Mouse (Mus musculus) liver, embryonic 13.5 days (tissue): ENCODE measurements around the gene Lclat1. TPM values are rescaled to one million over a fixed set of nuclear protein-coding genes. Genes with fewer than 3 reads are reported as not detected.

Source experiments
- ATAC-seq: fragments of 200-750 bp; cut with Nextera tagmentation; 2 replicates; pipeline ENCODE4 v1.8.0; 2017; ENCODE audit warnings: low read depth, mild to moderate bottlenecking, moderate number of reproducible peaks, moderate library complexity
- DNase-seq: peaks from one replicate; pipeline ENCODE4 v3.0.0; 2022
- H3K27ac ChIP-seq: fragments of 300-500 bp; sonication (generic); 2 replicates; pipeline ENCODE4 v1.5.1; 2015; ENCODE audit warnings: moderate library complexity, mild to moderate bottlenecking, inconsistent platforms
- H3K27me3 ChIP-seq: fragments of 300-500 bp; sonication (generic); 2 replicates; pipeline ENCODE4 v1.6.1; 2015; ENCODE audit warnings: mild to moderate bottlenecking, inconsistent platforms
- H3K36me3 ChIP-seq: fragments of 300-500 bp; sonication (generic); 2 replicates; pipeline ENCODE4 v1.6.1; 2015; ENCODE audit warnings: mild to moderate bottlenecking, inconsistent platforms
- H3K4me1 ChIP-seq: fragments of 300-500 bp; sonication (generic); replicated peaks from 2 replicates; pipeline ENCODE4 v1.6.1; 2015; ENCODE audit warnings: inconsistent platforms
- H3K4me2 ChIP-seq: fragments of 300-500 bp; sonication (generic); 2 replicates; pipeline ENCODE4 v1.6.1; 2015; ENCODE audit warnings: inconsistent platforms, mild to moderate bottlenecking, moderate library complexity
- H3K4me3 ChIP-seq: fragments of 300-500 bp; sonication (generic); replicated peaks from 2 replicates; pipeline ENCODE4 v1.5.1; 2015; ENCODE audit warnings: mild to moderate bottlenecking, inconsistent platforms
- H3K9ac ChIP-seq: fragments of 300-500 bp; sonication (generic); 2 replicates; pipeline ENCODE4 v1.6.1; 2015; ENCODE audit warnings: mild to moderate bottlenecking, inconsistent platforms
- H3K9me3 ChIP-seq: fragments of 300-500 bp; sonication (generic); replicated peaks from 2 replicates; pipeline ENCODE4 v1.6.1; 2016; ENCODE audit warnings: inconsistent platforms
- WGBS: fragments of 180-500 bp; shearing (Covaris S2); methylation state at CpG from one replicate; pipeline ENCODE4 v1.1.7; 2015; ENCODE audit not compliant: insufficient replicate concordance; 5-methylcytosine and 5-hydroxymethylcytosine counted together
- polyA plus RNA-seq: library from polyadenylated mRNA; unstranded; fragments of >200 nt; fragmentation: Nextera tagmentation; extraction: Ambion mirVana; gene quantifications from 2 replicates; pipeline ENCODE4 v1.2.1, GENCODE M21; 2015

Lclat1 gene
- polyA plus RNA-seq, 1 experiment from 2014 or later = 1.7 TPM

DNA sequence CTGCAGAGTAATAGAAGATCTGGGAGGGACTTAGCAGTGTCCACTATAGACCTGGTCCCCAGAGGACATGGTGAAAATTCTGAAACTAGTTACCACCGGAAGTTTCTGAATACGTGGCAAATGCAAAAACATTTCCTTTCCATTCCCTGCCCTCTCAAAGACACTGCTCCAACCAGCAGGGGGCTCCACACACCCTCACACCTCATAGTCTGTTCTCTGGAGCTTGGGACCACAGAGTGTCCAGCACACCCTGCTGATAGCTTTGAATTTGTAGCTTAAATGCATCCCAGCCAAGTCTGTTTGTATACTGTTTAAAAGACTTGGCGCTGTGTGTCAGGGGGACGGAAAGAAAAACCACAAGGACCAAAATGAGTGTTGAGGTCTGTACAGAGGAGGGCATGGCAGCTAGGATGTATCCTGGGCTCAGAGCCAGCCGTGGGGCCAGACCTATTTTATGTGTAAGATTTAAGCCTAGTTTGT is 66.3 kb downstream of the Lclat1 start:
- H3K9me3 ChIP-seq = no peaks in the 10 kb centered on the region
- ATAC-seq (no peak), DNase-seq (peak; percentile 18)
- H3K4me2 ChIP-seq = no peak overlapping the region
- H3K9ac ChIP-seq = no peak overlapping the region
- H3K36me3 ChIP-seq = no peaks in the 10 kb centered on the region
- H3K27ac ChIP-seq = no peak overlapping the region
- 54% methylated on average over 5 of the region's 5 CpGs for WGBS
- H3K4me3 ChIP-seq = no peak overlapping the region
- H3K27me3 ChIP-seq = no peaks in the 10 kb centered on the region
- H3K4me1 ChIP-seq = no peaks in the 10 kb centered on the region

- DNase-seq = no peak
- no peaks in the 10 kb centered on the region for H3K36me3 ChIP-seq
- no peak overlapping the region for H3K9ac ChIP-seq
- no peak overlapping the region for H3K27ac ChIP-seq
- no peaks in the 10 kb centered on the region for H3K4me1 ChIP-seq
- no peak overlapping the region for H3K4me2 ChIP-seq
- no peaks in the 10 kb centered on the region for H3K27me3 ChIP-seq
- H3K4me3 ChIP-seq = no peak overlapping the region
- WGBS = 69% methylated on average over 5 of the region's 5 CpGs
- ATAC-seq = no peak
- H3K9me3 ChIP-seq = no peaks in the 10 kb centered on the region
These were observed 67.9 kb downstream of the Lclat1 start for GRCm38 (mm10) chr17:73175720-73176119.

- Histone ChIP-seq H3K4me3 (no peak overlapping the region), H3K4me2 (no peak overlapping the region), H3K36me3 (no peaks in the 10 kb centered on the region), H3K27ac (no peak overlapping the region), H3K9me3 (no peaks in the 10 kb centered on the region), H3K27me3 (no peaks in the 10 kb centered on the region), H3K4me1 (no peaks in the 10 kb centered on the region), H3K9ac (no peak overlapping the region)
- no peak for ATAC-seq
- WGBS = 74% methylated on average over 4 of the region's 4 CpGs
- no peak for DNase-seq
These were observed 69.3 kb downstream of the Lclat1 start for GRCm38 (mm10) chr17:73177079-73177478.

GRCm38 (mm10) chr17:73186929-73187328 is 79.1 kb downstream of the Lclat1 start:
- Histone ChIP-seq H3K9ac (no peak overlapping the region), H3K9me3 (no peaks in the 10 kb centered on the region), H3K4me2 (no peak overlapping the region), H3K27ac (no peak overlapping the region), H3K27me3 (no peaks in the 10 kb centered on the region), H3K4me1 (peaks cover 2% of the 10 kb centered on the region; the same call in 1 of the 2 replicates), H3K36me3 (no peaks in the 10 kb centered on the region), H3K4me3 (no peak overlapping the region)
- DNase-seq = no peak
- 66% methylated on average over 5 of the region's 5 CpGs for WGBS
- ATAC-seq = peak; percentile 58

DNA sequence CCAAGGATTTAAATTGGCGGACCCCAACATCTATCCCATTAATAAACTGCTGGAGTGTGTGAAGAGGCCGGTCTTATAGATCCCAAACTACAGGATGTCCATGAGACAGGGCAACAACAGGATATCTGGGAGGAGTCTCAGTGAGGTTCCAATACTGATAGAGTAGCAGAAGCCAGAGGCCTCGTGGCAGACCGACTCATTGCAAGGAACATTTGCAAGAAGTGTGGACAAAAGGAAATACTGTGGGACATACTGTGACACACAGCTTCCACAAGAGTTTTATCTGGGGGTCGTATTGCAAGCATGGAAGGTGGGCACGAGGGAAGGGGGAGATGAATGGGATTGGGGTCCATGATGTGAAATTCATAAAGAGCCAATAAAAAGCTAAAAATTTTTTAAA is 86.4 kb downstream of the Lclat1 start:
- Histone ChIP-seq H3K9me3 (no peaks in the 10 kb centered on the region), H3K27ac (no peak overlapping the region), H3K4me2 (no peak overlapping the region), H3K36me3 (no peaks in the 10 kb centered on the region), H3K9ac (no peak overlapping the region), H3K27me3 (no peaks in the 10 kb centered on the region), H3K4me1 (no peaks in the 10 kb centered on the region), H3K4me3 (no peak overlapping the region)
- DNase-seq = no peak
- 63% methylated on average over 6 of the region's 6 CpGs for WGBS
- ATAC-seq = no peak

- no peak overlapping the region for H3K9ac ChIP-seq
- no peak for DNase-seq
- no peak overlapping the region for H3K4me2 ChIP-seq
- H3K4me1 ChIP-seq = no peaks in the 10 kb centered on the region
- WGBS = 80% methylated on average over 6 of the region's 6 CpGs
- H3K36me3 ChIP-seq = no peaks in the 10 kb centered on the region
- no peak overlapping the region for H3K27ac ChIP-seq
- H3K4me3 ChIP-seq = no peak overlapping the region
- no peaks in the 10 kb centered on the region for H3K9me3 ChIP-seq
- no peaks in the 10 kb centered on the region for H3K27me3 ChIP-seq
- ATAC-seq = no peak
These were observed 86.8 kb downstream of the Lclat1 start for GRCm38 (mm10) chr17:73194575-73194974.

- Histone ChIP-seq H3K36me3 (no peaks in the 10 kb centered on the region), H3K9me3 (no peaks in the 10 kb centered on the region), H3K4me1 (no peaks in the 10 kb centered on the region), H3K27me3 (no peaks in the 10 kb centered on the region), H3K4me2 (no peak overlapping the region), H3K27ac (no peak overlapping the region), H3K9ac (no peak overlapping the region), H3K4me3 (no peak overlapping the region)
- no peak for DNase-seq
- no peak for ATAC-seq
- 67% methylated on average over 2 of the region's 2 CpGs for WGBS
These were observed 87.4 kb downstream of the Lclat1 start for GRCm38 (mm10) chr17:73195074-73195723.

DNA sequence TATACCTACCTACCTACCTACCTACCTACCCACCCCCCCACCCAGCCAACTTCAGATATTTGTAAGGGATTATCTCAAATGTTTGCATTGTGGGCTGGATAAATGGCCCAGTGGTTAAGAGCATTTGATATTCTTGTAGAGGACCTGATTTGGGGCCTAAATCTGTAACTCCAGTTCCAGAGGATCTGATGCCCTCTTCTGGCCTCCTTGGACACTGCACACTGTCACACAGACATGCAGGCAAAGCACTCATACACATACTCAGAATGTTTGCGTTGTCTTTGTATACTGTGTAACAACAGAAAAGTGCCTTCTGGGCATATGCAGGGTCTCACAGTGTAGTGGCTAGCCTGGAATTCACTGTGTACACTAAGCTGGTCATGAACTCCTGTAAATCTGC is 88.4 kb downstream of the Lclat1 start:
- 79% methylated on average over 1 of the region's 1 CpGs for WGBS
- H3K4me3 ChIP-seq = no peak overlapping the region
- no peaks in the 10 kb centered on the region for H3K36me3 ChIP-seq
- no peak overlapping the region for H3K4me2 ChIP-seq
- H3K4me1 ChIP-seq = no peaks in the 10 kb centered on the region
- H3K27ac ChIP-seq = no peak overlapping the region
- H3K27me3 ChIP-seq = no peaks in the 10 kb centered on the region
- H3K9ac ChIP-seq = no peak overlapping the region
- DNase-seq (no peak), ATAC-seq (no peak)
- no peaks in the 10 kb centered on the region for H3K9me3 ChIP-seq

GRCm38 (mm10) chr17:73197724-73198123 is 89.9 kb downstream of the Lclat1 start:
- 0 out of 2 replicates have a peak, but pooled peaks cover 2% of the 10 kb centered on the region for H3K9me3 ChIP-seq
- no peak for DNase-seq
- H3K9ac ChIP-seq = no peak overlapping the region
- H3K36me3 ChIP-seq = no peaks in the 10 kb centered on the region
- H3K27me3 ChIP-seq = no peaks in the 10 kb centered on the region
- H3K4me1 ChIP-seq = no peaks in the 10 kb centered on the region
- no peak overlapping the region for H3K4me3 ChIP-seq
- WGBS = 52% methylated on average over 1 of the region's 1 CpGs
- no peak overlapping the region for H3K4me2 ChIP-seq
- H3K27ac ChIP-seq = no peak overlapping the region
- no peak for ATAC-seq

- Histone ChIP-seq H3K4me1 (no peaks in the 10 kb centered on the region), H3K4me2 (no peak overlapping the region), H3K9ac (no peak overlapping the region), H3K9me3 (0 out of 2 replicates have a peak, but pooled peaks cover 4% of the 10 kb centered on the region), H3K36me3 (no peaks in the 10 kb centered on the region), H3K4me3 (no peak overlapping the region), H3K27me3 (no peaks in the 10 kb centered on the region), H3K27ac (no peak overlapping the region)
- ATAC-seq (no peak), DNase-seq (no peak)
These were observed 91.6 kb downstream of the Lclat1 start for GRCm38 (mm10) chr17:73199387-73199786.

DNA sequence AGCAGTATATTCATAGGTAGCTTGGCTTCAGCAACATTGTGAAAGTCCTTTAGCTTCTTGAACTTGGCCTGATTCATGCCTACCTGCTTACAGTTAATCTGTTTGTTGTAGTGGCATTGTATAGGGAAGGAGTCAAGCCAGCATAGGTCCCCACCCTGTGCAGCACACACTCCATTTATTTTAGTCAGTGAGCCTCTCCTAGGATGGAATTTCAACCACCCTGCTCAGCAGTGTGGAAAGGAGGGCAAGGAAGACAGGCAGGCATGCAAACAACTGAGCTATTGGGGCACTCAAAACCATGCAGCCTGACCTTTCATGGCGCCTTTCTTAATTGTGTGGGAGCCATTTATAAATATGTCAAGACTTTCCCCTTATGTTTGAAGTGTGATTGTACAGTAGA is 92.6 kb downstream of the Lclat1 start:
- H3K27me3 ChIP-seq = no peaks in the 10 kb centered on the region
- DNase-seq (no peak), ATAC-seq (no peak)
- H3K4me3 ChIP-seq = no peak overlapping the region
- H3K4me1 ChIP-seq = no peaks in the 10 kb centered on the region
- 0 out of 2 replicates have a peak, but pooled peaks cover 4% of the 10 kb centered on the region for H3K9me3 ChIP-seq
- no peak overlapping the region for H3K9ac ChIP-seq
- no peak overlapping the region for H3K27ac ChIP-seq
- H3K36me3 ChIP-seq = no peaks in the 10 kb centered on the region
- no peak overlapping the region for H3K4me2 ChIP-seq
- WGBS = 53% methylated on average over 1 of the region's 1 CpGs

- Histone ChIP-seq H3K4me2 (no peak overlapping the region), H3K4me1 (no peaks in the 10 kb centered on the region), H3K9ac (no peak overlapping the region), H3K9me3 (0 out of 2 replicates have a peak, but pooled peaks cover 4% of the 10 kb centered on the region), H3K27me3 (no peaks in the 10 kb centered on the region), H3K4me3 (no peak overlapping the region), H3K36me3 (no peaks in the 10 kb centered on the region), H3K27ac (no peak overlapping the region)
- DNase-seq (no peak), ATAC-seq (no peak)
- WGBS = 82% methylated on average over 15 of the region's 15 CpGs
These were observed 96.0 kb downstream of the Lclat1 start for GRCm38 (mm10) chr17:73203642-73204332.
